Mouse (Mus musculus) testis, postnatal 14 days (tissue): ENCODE results near the gene Arfip1.

Experiments
- DNase-seq: peaks from one replicate; pipeline ENCODE4 v3.0.0; 2021; ENCODE audit warnings: low spot score

The Arfip1 gene

DNA sequence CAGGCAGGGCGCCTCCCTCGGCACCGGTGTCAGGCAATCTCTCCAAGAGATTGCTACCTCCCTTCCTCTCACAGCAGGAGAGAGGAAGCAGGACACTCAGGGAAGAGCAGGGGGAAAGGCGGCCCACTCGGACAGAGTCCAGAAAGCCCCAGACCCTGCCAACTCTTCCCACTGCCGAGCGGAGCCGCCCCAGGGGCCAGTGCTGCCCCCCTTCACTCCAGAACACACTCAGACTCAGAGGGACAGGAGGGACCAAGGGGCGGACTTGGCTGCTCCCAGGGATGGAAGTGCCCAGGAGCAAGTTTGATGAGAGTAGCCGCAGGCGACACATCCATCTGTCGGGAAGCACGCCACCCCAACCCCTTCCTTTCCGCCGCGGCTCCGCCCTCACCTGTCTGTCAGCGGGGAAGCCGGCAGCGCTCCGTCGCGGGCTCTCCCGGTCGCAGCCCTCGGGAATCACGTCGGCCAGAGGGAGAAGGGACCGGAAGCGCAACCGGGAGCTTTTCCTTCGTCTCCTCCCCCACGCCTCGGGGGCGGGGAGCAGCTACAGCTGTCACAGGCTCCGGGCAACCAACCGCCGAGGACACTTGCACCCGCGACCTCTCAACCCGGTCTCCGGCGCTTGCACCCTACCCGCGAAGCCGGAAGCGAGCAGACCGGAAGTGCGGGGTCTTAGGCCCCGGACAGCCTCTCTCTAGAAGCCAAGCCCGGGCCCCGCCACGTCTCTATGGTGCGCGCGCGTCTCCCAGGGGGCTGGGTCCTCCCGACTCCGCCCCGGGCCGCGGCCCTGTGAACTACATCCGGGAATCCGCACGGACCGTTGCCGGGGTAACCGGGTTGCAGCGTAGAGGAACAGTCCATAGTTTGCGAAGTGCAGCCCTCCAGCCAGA, at the start of gene Arfip1:
TSS of gene Arfip1 (minus strand) at position 603 of the 890 bp plus-strand sequence.
- DNase-seq: peak; percentile 98

DNA sequence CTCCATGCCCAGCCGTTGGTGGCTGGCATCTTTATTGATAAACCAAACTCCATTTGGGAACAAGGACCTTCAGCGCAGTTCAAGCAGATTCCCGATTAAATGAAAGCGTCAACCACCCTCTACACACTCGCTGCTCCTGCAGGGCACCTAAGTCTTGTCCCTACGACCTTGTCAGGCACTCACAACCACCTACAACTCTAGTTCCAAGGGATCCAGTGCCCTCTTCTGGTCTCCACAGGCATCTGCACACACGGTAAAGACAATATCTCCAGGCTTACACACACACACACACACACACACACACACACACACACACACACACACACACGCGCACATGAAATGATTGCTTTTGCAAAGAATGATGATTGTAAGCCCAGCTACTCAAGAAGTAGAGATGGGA, 49.2 kb upstream of the Arfip1 start:
- no peak for DNase-seq

DNA sequence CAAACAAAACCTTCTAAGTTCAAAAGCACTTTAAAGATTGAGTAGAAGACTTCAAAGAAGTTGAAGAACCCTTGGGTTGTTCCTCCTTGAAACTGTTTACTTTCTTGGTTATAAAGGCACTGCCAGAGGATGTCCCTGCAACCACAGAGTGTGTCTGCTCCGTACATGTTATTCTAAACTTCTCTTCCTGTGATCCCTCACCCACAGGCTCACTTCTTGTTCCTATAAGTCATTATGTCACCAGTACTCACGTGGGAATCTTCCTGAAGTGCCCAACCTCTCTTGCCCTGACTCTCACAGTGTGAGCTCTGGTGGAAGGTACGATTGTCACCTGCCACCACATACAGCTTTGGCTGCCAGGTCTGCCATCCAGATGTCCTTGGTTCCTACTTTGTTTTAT, 39.6 kb upstream of the Arfip1 start:
- no peak for DNase-seq

DNA sequence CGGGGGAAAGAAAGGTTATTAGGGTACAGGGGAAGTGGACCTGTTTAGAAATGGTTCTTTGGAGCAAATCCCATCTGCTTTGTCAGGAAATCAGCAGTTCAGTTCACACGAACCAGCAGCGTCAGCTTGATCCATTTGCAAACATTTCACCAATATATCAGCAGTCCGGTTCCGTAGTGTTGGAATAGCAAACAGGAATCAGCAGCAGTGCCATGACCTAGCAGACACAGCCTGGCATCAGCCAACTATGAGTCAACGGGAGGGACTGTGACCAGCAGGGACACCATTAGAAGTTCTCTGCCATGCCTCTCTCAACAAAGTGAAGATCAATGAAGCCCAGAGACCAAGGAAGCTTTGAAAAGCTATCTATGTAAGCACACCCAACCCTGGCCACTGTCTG, 37.3 kb upstream of the Arfip1 start:
- no peak for DNase-seq

DNA sequence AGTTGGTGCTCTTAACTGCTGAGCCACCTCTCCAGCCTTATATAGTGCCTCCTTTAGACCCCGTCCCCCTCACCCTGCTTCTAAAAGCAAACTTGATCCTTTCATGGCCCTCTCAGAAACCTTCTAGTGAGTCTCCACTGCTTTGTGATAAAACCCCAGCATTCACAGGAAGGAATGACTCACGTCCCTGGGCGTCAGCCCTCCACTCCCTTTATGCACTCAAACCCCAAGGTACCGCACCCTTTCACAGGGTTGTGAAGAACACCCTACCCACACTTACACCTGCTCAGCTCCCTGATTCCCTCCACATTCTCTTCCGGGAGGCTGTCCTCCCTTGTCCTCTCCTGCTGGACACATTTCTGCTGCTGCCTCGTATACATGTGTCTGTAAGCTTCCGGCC, 36.6 kb upstream of the Arfip1 start:
- no peak for DNase-seq

DNA sequence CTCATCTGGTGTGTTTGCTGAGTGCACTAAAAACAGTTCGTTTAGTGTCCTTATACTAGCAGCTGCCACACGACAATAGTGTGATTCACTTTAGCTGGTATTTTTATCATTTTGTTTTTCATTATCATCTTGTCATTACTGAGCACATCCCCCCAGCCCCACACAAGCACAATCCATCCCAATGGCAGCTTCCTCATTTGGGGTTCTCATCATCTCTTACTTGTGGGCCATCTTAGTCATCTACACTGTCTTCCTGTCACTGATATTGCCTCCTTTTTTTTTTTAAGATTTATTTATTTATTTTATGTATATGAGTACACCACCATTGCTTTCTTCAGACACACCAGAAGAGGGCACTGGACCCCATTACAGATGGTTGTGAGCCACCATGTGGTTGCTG, 36.2 kb upstream of the Arfip1 start:
- no peak for DNase-seq

DNA sequence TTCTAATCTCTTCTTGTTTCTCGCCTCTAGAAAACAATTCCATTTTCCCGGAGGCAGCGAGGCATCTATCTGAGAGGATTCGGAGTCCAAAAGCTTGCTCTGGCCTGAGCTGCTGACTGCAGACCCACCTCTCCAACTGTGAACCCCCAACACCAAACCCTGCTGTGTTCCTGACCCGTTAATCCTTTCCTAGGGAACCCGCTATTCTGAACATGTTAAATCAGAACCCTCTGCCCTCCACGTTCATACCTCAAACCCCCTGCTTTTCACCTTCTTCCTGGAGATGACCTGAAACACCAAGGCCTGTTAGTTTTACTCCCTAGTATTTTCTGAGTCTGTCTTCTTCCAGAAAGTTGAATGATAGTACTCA, 33.4 kb upstream of the Arfip1 start:
- no peak for DNase-seq

DNA sequence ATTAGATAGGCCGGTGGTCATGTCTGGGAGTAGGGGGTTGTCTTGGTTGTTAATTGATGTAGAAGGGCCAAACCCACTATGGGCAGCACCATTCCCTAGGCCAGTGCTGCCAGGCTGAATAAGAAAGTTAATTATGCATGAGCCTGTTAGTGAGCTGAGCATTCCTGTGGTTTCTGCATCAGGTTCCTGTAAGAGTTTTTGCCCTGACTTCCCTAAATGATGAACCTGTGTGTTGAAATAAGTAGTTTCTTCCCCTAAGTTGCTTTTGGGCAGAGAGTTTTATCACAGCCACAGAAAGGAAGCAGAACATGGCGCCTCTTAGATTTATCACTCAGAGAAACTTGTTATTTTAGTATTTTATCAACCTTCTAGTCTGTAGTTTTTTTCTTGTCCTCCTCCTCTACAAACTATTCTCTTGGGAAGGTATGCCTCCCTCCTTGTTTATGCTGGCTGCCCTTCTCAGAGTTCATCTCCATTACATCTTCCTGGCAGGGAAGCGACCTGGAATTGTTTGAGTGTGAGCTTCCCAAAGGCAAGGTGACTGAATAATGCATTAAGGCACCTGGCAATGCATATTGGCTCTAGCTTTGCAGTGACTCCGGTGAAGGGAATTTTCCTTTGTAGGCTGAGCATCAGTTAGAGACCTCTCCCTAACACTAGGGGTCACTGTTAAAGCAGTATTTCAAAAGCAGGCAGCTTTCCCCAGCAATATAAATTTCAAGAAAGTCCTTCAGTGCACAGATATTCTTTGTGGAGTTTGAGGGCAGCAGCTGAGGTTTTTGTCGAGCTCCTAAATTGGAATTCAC, 32.8 kb upstream of the Arfip1 start:
- no peak for DNase-seq

DNA sequence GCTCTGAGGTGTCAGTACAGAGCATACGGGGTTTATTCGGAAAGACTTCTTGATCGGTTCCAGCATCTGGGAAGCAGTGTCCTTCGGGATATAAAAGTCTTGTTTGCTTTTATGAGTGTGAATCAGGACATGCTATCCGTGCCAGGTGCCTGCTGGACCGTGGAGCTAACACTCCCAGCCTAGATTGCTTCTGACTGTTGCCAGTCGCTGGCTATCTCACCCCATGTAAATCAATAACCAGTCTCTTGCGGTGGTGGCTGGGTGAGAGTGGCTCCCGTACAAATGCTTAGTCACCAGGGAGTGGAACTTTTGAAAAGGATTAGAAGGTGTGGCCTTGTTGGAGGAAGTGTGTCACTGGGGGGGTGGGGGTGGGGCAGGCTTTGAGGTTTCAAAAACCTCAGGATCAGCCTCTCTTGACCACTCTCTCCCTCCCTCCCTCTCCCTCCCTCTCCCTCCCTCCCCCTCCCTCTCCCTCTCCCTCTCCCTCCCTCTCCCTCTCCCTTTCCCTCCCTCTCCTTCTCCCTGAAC, 27.8 kb upstream of the Arfip1 start:
- no peak for DNase-seq

DNA sequence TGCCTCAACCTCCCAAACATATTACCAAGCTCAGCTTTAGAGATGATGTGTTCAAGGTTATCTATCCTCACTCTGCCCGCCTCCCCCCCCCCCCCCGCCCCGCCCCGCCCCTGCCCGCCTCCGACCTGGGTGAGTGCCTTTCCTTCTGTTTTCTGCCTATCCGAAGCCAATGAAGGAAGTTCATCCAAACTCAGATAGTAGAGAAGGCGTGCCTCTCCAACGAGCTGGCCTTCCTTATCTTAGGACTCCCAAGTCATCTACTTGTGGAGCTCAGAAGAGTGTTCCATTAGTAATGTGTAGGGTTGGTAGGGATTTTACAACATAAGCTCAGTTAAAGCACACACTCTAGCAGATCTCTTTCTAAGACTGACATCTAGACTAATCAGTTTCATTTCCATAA, 20.8 kb upstream of the Arfip1 start:
- DNase-seq: no peak

DNA sequence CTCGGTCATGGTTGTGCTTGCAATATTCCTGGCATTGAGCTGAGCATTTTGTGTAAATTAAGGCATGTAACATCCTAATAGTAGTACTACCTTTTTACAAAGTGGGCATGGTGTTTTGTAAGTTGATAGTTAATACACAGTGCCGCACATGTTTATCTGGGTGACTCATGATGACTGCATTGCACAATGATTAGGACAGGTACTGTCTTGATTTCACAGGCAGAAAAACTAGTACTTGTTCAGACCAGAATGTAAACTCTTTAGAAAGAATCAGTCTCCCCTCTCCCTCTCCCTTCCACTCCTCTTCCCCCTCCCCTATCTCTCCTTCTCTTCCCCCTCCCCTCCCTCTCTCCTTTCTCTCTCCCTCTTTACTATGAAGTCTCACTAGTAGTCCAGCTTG, 20.3 kb upstream of the Arfip1 start:
- DNase-seq: no peak

DNA sequence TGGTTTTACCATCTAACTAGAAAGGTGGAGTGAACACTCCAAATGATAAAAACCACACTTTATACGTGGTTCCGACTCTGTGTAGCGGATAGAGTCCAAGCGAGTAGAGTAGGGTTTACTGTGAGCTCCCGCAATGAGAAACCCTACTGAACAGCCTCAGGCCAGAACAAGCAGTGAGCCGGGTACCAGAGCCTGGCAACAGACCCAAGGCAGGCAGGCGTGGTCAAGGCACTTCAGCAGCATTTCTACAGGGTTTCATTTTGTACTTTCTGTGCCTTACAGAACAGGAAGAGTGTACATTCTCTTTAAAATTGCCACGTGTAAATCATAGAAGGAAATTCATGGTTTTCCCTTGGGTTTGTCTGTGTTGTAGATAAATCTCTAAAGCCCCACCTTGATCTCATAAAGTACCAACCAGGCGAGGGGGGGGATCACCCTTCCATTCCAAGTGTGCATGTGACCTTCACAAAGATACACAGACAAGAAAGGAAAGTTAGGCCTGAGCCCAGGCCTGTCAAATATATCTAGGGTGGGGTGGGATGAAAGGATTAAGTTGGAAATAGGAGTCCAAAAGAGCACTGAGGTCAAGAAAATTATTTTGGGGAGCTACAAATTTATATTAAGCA, 19.6 kb upstream of the Arfip1 start:
- DNase-seq: no peak

DNA sequence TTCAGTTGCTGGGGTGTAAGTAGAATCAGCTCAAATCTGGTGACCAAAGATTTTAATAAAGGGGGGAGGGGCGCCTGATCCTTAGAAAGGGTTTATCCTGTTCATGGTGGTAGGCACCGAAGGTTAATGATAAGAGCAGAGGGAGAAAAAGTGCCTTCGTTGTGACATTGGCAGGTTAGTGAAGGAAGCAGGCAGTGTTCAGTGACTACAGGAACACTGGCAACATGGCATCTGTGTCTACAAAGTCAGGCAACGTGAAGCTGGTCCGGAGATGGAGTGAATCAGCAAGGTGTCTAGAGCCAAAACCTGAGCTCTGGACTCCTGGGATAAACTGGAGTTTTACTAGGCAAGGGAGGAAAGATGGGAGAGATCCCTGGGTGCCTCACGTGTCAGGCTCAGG, 16.3 kb upstream of the Arfip1 start:
- no peak for DNase-seq

DNA sequence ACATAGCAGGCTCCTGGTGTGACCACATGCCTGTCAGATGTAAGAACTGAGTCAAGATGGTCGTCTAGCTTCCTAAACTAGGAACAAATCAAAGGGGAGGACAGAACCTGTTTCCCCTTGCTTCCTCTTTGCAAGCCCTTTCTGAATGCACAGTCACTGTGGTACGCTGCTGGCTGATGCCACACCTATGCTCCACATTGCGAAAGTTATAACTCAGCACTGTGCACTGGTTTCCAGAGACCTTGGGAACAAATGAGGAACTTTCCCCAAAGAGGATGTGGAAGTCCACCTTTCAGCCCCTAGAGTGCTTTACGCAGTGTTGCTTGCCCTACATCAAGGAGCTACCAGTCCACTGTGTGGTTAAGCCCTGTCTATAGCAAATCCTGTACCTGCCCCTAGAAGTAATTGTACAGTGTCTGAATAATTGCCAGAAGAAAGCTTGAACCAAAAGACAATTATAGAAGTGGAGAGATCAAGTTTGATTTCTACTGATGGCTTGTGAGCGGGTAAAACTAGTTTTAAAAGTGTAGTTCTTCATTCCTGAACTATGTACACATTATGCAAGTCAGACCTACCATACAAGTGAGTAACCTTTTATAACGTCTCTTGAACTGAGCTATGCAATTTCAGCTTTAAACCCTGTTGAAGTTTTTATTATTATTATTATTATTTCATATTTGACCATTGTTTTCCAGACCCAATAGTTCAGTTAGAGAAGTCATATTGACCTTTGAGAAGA, 15.7 kb upstream of the Arfip1 start:
- no peak for DNase-seq

DNA sequence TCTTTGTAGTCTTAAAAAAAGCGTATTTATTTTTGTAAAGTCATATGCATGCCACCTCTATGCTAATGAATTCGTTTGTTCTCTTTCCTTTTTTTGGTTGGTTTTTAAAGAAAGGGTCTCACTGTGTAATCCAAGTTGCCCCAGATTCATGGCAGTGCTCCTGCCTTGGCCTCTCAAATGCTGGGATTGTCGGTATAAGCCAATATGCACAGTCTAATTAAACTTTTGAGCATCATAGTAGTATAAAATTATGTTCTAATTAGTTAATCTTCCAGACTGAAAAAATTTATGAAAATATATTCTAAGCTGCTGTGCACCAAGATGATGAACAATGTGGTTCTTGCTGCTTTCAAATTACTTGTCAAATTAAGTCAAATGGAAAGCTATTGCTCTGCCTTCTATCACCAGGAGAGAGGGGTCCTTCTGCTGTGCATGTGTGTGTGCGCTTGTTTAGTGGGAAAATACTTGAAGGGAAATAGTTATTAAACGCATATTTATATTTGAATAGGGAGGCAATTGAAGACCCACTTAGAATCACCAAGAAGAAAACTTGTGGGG, 13.3 kb upstream of the Arfip1 start:
- no peak for DNase-seq

DNA sequence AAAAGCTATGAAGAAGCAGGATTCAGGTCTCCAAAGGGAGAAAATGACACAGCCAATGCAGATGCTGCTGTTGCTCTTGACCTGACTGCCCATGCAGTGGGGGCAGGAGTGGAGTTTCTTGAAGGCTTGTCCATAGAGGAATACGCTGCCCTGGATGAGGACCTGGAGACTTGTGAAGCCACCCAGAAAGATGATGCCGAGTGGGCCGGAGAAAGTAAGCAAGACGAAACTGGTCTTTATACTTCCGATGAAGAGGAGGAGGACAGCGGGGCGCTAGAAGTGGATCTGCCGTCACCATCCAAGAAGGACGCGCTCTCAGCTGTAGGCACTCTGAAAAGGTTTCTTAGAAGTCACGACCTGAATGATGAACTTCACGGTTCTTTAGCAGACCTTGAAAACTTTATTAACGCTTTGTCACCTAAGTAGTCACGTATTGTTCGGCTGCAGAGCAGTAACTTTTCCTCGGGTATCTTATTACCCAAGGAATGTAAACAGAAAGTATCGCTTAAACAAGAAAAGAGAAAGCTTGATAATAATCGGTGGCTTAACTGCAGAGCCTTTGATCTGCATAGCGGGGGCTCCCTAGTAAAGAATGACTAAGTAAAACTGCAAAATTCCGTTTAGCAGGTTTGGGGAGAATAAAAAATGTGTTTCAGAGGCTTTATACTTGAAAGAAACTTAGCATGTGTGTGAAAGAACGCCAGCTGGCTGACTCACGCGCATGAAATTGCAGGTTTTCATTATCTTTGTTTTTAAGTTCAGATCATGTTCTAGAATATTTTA, 12.7 kb upstream of the Arfip1 start:
- no peak for DNase-seq

DNA sequence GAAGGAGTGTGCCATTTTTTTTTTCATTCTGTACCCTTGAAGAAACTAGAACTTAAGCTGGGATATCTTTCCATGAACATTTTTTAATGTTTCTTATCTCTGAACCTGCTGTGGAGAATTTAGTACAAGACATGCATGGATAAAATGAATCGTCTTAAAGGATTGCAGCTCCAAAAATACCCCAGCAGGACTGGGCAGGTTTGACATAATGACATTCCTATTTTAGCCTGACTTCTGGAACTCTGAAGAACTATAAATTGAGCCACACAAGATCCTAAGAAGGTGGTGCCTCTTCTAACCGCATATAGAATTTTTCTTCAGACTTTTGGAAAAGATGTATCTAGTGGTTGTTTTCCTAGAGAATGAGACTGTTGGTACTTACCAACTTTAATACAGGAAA, 10.8 kb upstream of the Arfip1 start, which contains the start of gene Tigd4:
TSS of gene Tigd4 (plus strand) at position 301 of the 400 bp plus-strand sequence.
- no peak for DNase-seq

DNA sequence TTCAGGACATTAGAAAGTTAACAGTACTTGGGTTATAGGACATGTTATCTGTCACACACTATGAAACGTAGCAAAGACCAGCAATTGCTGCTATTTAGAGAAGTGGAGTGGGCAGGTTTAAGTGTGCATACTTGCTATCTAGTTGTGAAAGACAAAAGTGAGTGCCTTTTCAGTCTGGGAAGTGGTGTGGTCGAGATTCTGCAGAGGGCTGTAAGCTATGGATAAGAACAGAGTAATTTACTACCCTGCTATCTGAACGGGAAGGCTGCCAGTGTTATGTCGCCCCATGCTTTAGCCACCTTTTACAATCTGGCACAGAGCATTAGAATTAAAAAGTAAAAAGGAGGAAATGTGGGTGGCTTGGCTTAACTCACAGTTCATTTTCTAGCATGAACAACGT, 4.3 kb upstream of the Arfip1 start:
- DNase-seq: no peak

DNA sequence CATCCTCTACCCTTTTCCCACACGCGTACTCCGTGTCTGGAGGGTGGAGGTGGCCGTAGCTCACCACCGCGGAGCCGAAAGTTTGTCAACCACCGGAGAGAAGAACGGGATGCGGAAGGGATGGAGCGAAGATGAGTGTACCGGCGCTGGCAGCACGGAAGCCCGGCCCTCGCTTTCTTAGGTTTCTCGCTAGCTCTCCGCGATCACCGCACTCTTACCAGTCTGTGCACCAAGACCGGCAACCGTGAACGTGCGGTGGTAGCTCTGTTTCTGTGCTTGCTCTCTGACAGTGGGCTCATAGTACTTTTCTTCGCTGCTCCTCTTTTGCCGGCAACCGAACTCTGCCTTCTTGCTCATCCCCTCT, 470 bp upstream of the Arfip1 start:
- DNase-seq: no peak

DNA sequence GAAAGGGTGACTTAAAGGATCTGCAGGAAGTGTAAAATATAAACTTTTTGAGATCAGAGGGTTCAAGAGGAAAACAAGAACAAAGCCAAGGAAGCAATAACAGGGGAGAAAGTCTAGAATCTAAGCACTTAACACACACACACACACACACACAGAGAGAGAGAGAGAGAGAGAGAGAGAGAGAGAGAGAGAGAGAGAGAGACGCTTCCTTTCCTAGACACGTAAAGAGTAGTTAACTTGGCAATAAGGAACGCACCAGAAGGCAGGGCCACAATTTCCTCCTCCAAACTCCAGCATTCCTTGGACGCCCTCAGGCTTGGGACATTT, 766 bp downstream of the Arfip1 start:
- DNase-seq: no peak

DNA sequence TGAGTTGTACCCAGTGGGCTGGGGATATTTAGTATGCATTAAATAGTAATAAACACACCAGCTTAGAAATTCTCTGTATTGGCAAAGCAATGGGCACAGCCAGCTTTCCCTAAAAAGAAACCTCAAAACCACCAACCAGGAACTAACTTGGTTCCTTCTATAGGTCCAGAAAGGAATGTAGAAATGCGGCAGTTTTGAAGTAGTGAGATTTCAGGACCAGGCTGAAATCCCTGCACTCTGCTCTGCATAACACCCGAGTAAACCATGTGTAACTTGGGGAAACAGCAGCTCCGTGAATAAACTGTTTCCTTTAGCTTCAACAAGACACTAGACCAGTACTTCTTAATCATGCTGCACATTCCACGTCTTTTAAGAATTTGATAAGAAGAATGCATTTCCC, 1.7 kb downstream of the Arfip1 start:
- no peak for DNase-seq
